Comparison of ENCODE assay signal across 32 mouse cellular contexts in the genomic region with DNA sequence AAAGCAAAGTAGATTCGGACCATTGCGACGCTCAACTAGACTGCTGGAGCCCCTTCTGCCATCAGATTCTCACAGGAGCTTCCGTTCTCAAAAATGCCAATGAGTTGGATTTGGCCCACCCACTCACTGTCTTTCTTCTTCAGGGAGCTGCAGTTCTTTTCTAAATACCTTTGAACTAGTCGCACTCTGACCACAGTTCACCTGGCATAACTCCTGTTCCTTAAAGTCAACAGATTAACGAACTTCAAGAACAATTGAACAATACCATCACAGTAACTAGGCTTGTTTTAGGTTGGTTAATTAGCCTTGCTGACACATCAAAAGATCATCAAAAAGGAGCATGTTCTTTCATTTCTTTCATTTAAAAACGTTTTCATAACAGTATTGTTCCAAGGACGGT.
"Had no signal": no experiment of that assay in that cellular context is flagged by ENCODE, and none has a peak within 500 bp of the region (broad histone marks: within the 10 kb centered on the region; RNA-seq: fewer than 3 reads in every experiment).

No protein-coding gene starts in this region.

- H3K36me3 ChIP-seq: limb, embryonic 10.5 days; limb, embryonic 12.5 days; limb, embryonic 13.5 days; limb, embryonic 15.5 days; liver, embryonic 13.5 days; liver, embryonic 15.5 days; lung, embryonic 15.5 days; midbrain, embryonic 10.5 days; midbrain, embryonic 12.5 days; midbrain, embryonic 13.5 days; midbrain, embryonic 15.5 days; neural tube, embryonic 12.5 days; neural tube, embryonic 13.5 days had no signal

- H3K9ac ChIP-seq: limb, embryonic 12.5 days; limb, embryonic 13.5 days; limb, embryonic 15.5 days; liver, embryonic 13.5 days; liver, embryonic 14.5 days; liver, embryonic 15.5 days; liver, postnatal 0 days; lung, embryonic 14.5 days; lung, embryonic 15.5 days; midbrain, embryonic 12.5 days; midbrain, embryonic 13.5 days; midbrain, embryonic 15.5 days; neural tube, embryonic 12.5 days; neural tube, embryonic 13.5 days had no signal

- H3K4me1 ChIP-seq: limb, embryonic 10.5 days; limb, embryonic 12.5 days; limb, embryonic 15.5 days; lung, embryonic 15.5 days; midbrain, embryonic 10.5 days; neural tube, embryonic 12.5 days had no signal

- H3K27ac ChIP-seq: limb, embryonic 10.5 days; limb, embryonic 12.5 days; limb, embryonic 13.5 days; limb, embryonic 15.5 days; liver, embryonic 13.5 days; liver, embryonic 14.5 days; liver, embryonic 15.5 days; lung, embryonic 15.5 days; macrophage; midbrain, embryonic 10.5 days; midbrain, embryonic 12.5 days; midbrain, embryonic 13.5 days; midbrain, embryonic 15.5 days; neural tube, embryonic 12.5 days; neural tube, embryonic 13.5 days had no signal

- DNase-seq: left cerebral cortex, postnatal 4 days; liver; liver, embryonic 13.5 days; liver, postnatal 0 days; lung, adult 18-20 months; lung, adult 2 months; lung, embryonic 14.5 days; lung, postnatal 10 days; lung, postnatal 14 days; lung, postnatal 36 days; lung, postnatal 4 days; midbrain, embryonic 14.5 days had no signal

- H3K27me3 ChIP-seq: limb, embryonic 12.5 days; limb, embryonic 13.5 days; limb, embryonic 15.5 days; liver, embryonic 13.5 days; liver, embryonic 15.5 days; lung, embryonic 15.5 days; megakaryocyte, embryonic 14.5 days; midbrain, embryonic 12.5 days; midbrain, embryonic 13.5 days; midbrain, embryonic 15.5 days; neural tube, embryonic 12.5 days; neural tube, embryonic 13.5 days had no signal

- ATAC-seq: liver, postnatal 0 days; lung, postnatal 0 days; midbrain, embryonic 13.5 days; midbrain, embryonic 15.5 days; midbrain, embryonic 16.5 days had no signal

- H3K4me3 ChIP-seq: limb, embryonic 10.5 days; limb, embryonic 12.5 days; limb, embryonic 13.5 days; limb, embryonic 15.5 days; liver, embryonic 13.5 days; liver, embryonic 15.5 days; lung, embryonic 15.5 days; megakaryocyte, embryonic 14.5 days; midbrain, embryonic 10.5 days; midbrain, embryonic 12.5 days; midbrain, embryonic 13.5 days; midbrain, embryonic 15.5 days; myocyte; neural tube, embryonic 12.5 days; neural tube, embryonic 13.5 days had no signal

- H3K9me3 ChIP-seq: limb, embryonic 10.5 days; limb, embryonic 12.5 days; limb, embryonic 13.5 days; limb, embryonic 15.5 days; liver, embryonic 13.5 days; liver, embryonic 15.5 days; lung, embryonic 15.5 days; megakaryocyte, embryonic 14.5 days; midbrain, embryonic 10.5 days; midbrain, embryonic 12.5 days; midbrain, embryonic 13.5 days; midbrain, embryonic 15.5 days; neural tube, embryonic 12.5 days; neural tube, embryonic 13.5 days had no signal

- H3K4me2 ChIP-seq: limb, embryonic 12.5 days; limb, embryonic 13.5 days; limb, embryonic 15.5 days; liver, embryonic 11.5 days; liver, embryonic 13.5 days; liver, embryonic 15.5 days; lung, embryonic 14.5 days; lung, embryonic 15.5 days; midbrain, embryonic 11.5 days; midbrain, embryonic 12.5 days; midbrain, embryonic 13.5 days; midbrain, embryonic 15.5 days; neural tube, embryonic 12.5 days; neural tube, embryonic 13.5 days had no signal
